Mouse (Mus musculus): ENCODE results near the gene Brat1. TPM values are rescaled to one million over a fixed set of nuclear protein-coding genes. Genes with fewer than 3 reads are reported as not detected.
A peak's percentile ranks its signal among the peaks of the same experiment; 100 is the strongest.
"Not testable (repeated sequence)": the region's sequence is repeated elsewhere in the genome, so short reads cannot be mapped to it uniquely, and the experiment has no call there.

Brat1 gene
- polyA plus RNA-seq, 1 experiment = 17.8 TPM

DNA sequence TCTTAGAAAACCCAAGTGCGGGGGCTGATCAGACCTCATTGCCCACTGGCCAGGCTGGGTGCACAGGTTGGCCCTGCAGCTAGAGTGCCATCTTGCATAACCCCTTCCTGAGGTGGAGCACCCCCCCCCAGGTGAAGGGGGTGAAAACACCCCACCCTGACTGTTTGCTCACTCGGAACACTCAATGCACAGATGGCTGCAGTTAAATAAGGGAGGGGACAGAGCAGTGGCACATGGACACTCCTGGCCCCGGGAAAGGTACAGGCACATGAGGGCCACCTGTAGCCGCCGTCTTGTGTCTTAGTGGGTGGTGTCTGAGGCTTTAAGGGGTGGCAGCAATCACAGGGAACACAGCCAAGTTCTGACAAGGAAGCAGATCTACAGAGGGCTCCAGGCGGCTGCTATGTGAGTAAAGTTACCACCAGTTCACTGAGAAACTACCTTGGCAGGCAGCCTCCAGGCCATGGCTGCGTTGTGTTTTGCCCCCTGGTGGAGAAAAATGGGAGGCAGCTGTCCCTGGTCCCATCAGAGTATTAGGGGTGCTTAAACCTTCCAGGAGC is 41.1 kb upstream of the Brat1 start:
- peaks cover 22% of the 10 kb centered on the region for H3K4me1 ChIP-seq (ENCODE audit: control insufficient read depth, insufficient read depth, insufficient read length, low read length)
- 0 out of 2 replicates have a peak overlapping the region, but pooled peaks have one; percentile 1 for H3K27ac ChIP-seq (ENCODE audit: insufficient read depth, low read depth, low read length)
- 13% methylated on average over 7 of the region's 7 CpGs for WGBS
- no peaks in the 10 kb centered on the region for H3K27me3 ChIP-seq (ENCODE audit: control insufficient read depth, insufficient read depth, low read length)
- H3K4me3 ChIP-seq (ENCODE audit: low read depth, low read length) = no peak overlapping the region
- H3K36me3 ChIP-seq (ENCODE audit: control insufficient read depth, insufficient read depth, low read length) = no peaks in the 10 kb centered on the region
- peak; percentile 88 for TF ChIP-seq CTCF (IDR thresholded peaks at IDR 0.05; ENCODE audit: extremely low read depth, insufficient read length, insufficient replicate concordance, low read depth, low read length)
- TF ChIP-seq POLR2A (IDR thresholded peaks at IDR 0.05; ENCODE audit: low read depth, low read length) = no peak

DNA sequence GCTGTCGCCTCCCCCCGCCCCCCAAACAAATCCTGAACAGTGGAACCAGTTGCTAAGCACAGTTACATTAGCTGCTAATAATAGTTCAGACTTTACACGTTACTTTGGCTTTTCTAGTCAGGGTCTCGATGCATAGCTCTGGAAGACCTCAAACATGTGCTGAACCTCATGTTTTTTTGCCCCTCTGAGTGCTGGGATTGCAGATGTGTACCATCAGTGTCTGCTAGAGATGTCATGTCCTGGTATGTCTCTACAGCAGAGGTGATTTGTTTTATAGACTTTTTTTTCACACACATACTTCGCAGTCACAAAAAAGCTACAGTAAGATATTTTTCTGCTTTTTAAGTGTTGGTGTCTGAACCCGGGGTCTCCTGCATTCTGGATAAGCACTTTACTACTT is 32.7 kb upstream of the Brat1 start:
- TF ChIP-seq POLR2A (IDR thresholded peaks at IDR 0.05; ENCODE audit: low read depth, low read length) (no peak), CTCF (IDR thresholded peaks at IDR 0.05; ENCODE audit: extremely low read depth, insufficient read length, insufficient replicate concordance, low read depth, low read length) (no peak)
- 88% methylated on average over 6 of the region's 6 CpGs for WGBS
- Histone ChIP-seq H3K27me3 (ENCODE audit: control insufficient read depth, insufficient read depth, low read length) (no peaks in the 10 kb centered on the region), H3K27ac (ENCODE audit: insufficient read depth, low read depth, low read length) (no peak overlapping the region), H3K4me3 (ENCODE audit: low read depth, low read length) (no peak overlapping the region), H3K4me1 (ENCODE audit: control insufficient read depth, insufficient read depth, insufficient read length, low read length) (no peaks in the 10 kb centered on the region), H3K36me3 (ENCODE audit: control insufficient read depth, insufficient read depth, low read length) (0 out of 2 replicates have a peak, but pooled peaks cover 1% of the 10 kb centered on the region)

DNA sequence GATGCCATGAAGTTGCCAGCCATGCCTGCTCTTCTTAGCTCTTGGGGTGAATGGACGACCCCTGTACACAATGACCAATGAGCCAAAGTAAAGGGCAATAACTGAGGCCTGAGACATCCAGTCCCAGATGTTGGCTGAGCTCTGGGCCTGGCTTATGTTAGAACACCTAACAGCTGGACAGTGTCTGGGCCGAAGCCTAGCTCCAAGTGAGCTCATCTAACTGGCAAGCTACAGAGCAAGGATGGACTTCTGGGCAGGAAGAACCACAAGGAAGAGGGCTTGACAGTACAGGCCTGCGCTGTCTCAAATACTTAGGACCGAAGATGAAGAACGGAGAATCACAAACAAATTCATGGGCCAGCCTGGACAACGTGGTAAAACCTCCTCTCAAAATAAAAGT is 32.2 kb upstream of the Brat1 start:
- WGBS = 82% methylated on average over 6 of the region's 6 CpGs
- not testable (repeated sequence) for H3K27ac ChIP-seq (ENCODE audit: insufficient read depth, low read depth, low read length); H3K4me1 ChIP-seq (ENCODE audit: control insufficient read depth, insufficient read depth, insufficient read length, low read length); H3K36me3 ChIP-seq (ENCODE audit: control insufficient read depth, insufficient read depth, low read length); H3K27me3 ChIP-seq (ENCODE audit: control insufficient read depth, insufficient read depth, low read length); H3K4me3 ChIP-seq (ENCODE audit: low read depth, low read length)

GRCm38 (mm10) chr5:140674036-140674435 is 30.8 kb upstream of the Brat1 start:
- no peak overlapping the region for H3K4me3 ChIP-seq (ENCODE audit: low read depth, low read length)
- 90% methylated on average over 17 of the region's 17 CpGs for WGBS
- 0 out of 2 replicates have a peak, but pooled peaks cover 1% of the 10 kb centered on the region for H3K36me3 ChIP-seq (ENCODE audit: control insufficient read depth, insufficient read depth, low read length)
- no peaks in the 10 kb centered on the region for H3K27me3 ChIP-seq (ENCODE audit: control insufficient read depth, insufficient read depth, low read length)
- H3K4me1 ChIP-seq (ENCODE audit: control insufficient read depth, insufficient read depth, insufficient read length, low read length) = no peaks in the 10 kb centered on the region
- TF ChIP-seq POLR2A (IDR thresholded peaks at IDR 0.05; ENCODE audit: low read depth, low read length) = no peak
- no peak for TF ChIP-seq CTCF (IDR thresholded peaks at IDR 0.05; ENCODE audit: extremely low read depth, insufficient read length, insufficient replicate concordance, low read depth, low read length)
- no peak overlapping the region for H3K27ac ChIP-seq (ENCODE audit: insufficient read depth, low read depth, low read length)

GRCm38 (mm10) chr5:140675079-140675478 is 29.7 kb upstream of the Brat1 start:
- Histone ChIP-seq H3K27ac (ENCODE audit: insufficient read depth, low read depth, low read length) (no peak overlapping the region), H3K4me3 (ENCODE audit: low read depth, low read length) (no peak overlapping the region), H3K4me1 (ENCODE audit: control insufficient read depth, insufficient read depth, insufficient read length, low read length) (no peaks in the 10 kb centered on the region), H3K36me3 (ENCODE audit: control insufficient read depth, insufficient read depth, low read length) (0 out of 2 replicates have a peak, but pooled peaks cover 1% of the 10 kb centered on the region), H3K27me3 (ENCODE audit: control insufficient read depth, insufficient read depth, low read length) (no peaks in the 10 kb centered on the region)
- no peak for TF ChIP-seq CTCF (IDR thresholded peaks at IDR 0.05; ENCODE audit: extremely low read depth, insufficient read length, insufficient replicate concordance, low read depth, low read length)
- TF ChIP-seq POLR2A (IDR thresholded peaks at IDR 0.05; ENCODE audit: low read depth, low read length) = no peak
- WGBS = 86% methylated on average over 11 of the region's 11 CpGs

DNA sequence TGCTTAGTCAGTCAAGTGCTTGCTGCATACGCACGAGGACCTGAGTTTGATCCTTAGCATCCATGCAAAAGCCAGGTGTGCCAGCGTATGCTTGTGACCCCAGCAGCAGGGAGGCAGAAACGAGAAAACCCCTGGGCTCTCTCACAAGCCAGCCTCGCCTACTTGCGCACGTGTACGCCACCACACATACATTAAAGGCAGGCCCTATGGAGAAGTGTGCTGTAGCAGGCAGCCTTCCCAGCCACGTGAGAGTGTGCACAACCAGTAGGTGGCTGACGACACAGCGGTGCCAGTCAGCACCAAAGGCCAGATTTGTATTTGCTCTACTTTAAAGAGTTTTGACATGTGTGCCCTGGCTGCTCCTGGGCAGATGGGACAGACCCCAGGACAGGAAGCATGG is 29.2 kb upstream of the Brat1 start:
- Histone ChIP-seq H3K27me3 (ENCODE audit: control insufficient read depth, insufficient read depth, low read length) (no peaks in the 10 kb centered on the region), H3K4me1 (ENCODE audit: control insufficient read depth, insufficient read depth, insufficient read length, low read length) (no peaks in the 10 kb centered on the region), H3K4me3 (ENCODE audit: low read depth, low read length) (no peak overlapping the region), H3K36me3 (ENCODE audit: control insufficient read depth, insufficient read depth, low read length) (0 out of 2 replicates have a peak, but pooled peaks cover 1% of the 10 kb centered on the region), H3K27ac (ENCODE audit: insufficient read depth, low read depth, low read length) (no peak overlapping the region)
- no peak for TF ChIP-seq POLR2A (IDR thresholded peaks at IDR 0.05; ENCODE audit: low read depth, low read length)
- TF ChIP-seq CTCF (IDR thresholded peaks at IDR 0.05; ENCODE audit: extremely low read depth, insufficient read length, insufficient replicate concordance, low read depth, low read length) = no peak
- WGBS = 93% methylated on average over 11 of the region's 11 CpGs

- Histone ChIP-seq H3K4me1 (ENCODE audit: control insufficient read depth, insufficient read depth, insufficient read length, low read length) (no peaks in the 10 kb centered on the region), H3K27me3 (ENCODE audit: control insufficient read depth, insufficient read depth, low read length) (no peaks in the 10 kb centered on the region), H3K27ac (ENCODE audit: insufficient read depth, low read depth, low read length) (no peak overlapping the region), H3K4me3 (ENCODE audit: low read depth, low read length) (no peak overlapping the region), H3K36me3 (ENCODE audit: control insufficient read depth, insufficient read depth, low read length) (0 out of 2 replicates have a peak, but pooled peaks cover 1% of the 10 kb centered on the region)
- WGBS = 87% methylated on average over 6 of the region's 6 CpGs
- TF ChIP-seq POLR2A (IDR thresholded peaks at IDR 0.05; ENCODE audit: low read depth, low read length) (no peak), CTCF (IDR thresholded peaks at IDR 0.05; ENCODE audit: extremely low read depth, insufficient read length, insufficient replicate concordance, low read depth, low read length) (no peak)
These were observed 27.7 kb upstream of the Brat1 start for GRCm38 (mm10) chr5:140677137-140677536.
